Mouse (Mus musculus): ENCODE data around the gene Rnf186.

GRCm38 (mm10) chr4:138975194-138975593 lies 8.3 kb downstream of the Rnf186 start:
- no peak for TF ChIP-seq CTCF (IDR thresholded peaks at IDR 0.05; ENCODE audit: low read depth)
- no peak for TF ChIP-seq EP300 (optimal IDR thresholded peaks at IDR 0.05)

Data from stomach, postnatal 0 days (tissue).